Mouse (Mus musculus) testis, adult 2 months (tissue): Measurements from ENCODE around the gene Fbxo28.

Experiments
- CTCF ChIP-seq: fragments of 200-500 bp; IDR thresholded peaks from 2 replicates; pipeline ENCODE4 v1.5.1; 2012; ENCODE audit warnings: low read depth, mild to moderate bottlenecking, inconsistent platforms, low read length, moderate library complexity; ENCODE audit not compliant: control insufficient read depth, insufficient read depth, insufficient replicate concordance
- POLR2A ChIP-seq: fragments of 200-500 bp; IDR thresholded peaks from 2 replicates; pipeline ENCODE4 v1.6.1; 2012; ENCODE audit warnings: low read depth, mild to moderate bottlenecking, inconsistent platforms, low read length, moderate library complexity; ENCODE audit not compliant: control insufficient read depth

DNA sequence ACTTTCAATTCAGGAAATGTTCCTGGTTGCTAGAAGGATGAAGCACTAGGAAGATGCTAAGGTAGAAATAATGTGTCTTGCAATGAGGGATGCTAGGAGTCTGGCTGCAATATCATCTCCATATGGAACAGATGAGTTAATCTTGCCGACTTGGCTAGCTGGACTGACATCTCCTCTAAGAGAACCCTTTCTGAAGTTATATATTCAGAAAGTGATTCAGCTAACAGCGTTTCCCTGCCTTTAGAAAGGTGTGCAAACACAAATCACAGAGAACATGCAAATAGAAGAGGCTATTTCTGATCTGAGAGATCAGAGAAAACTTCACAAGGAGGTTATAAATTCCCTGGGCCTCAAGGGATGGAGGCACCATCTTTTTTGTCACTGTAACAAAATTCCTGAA lies 4.4 kb upstream of the Fbxo28 start:
- no peak for TF ChIP-seq CTCF
- no peak for TF ChIP-seq POLR2A
